Mouse (Mus musculus): ENCODE results near the gene Asb13. TPM values are rescaled to one million over a fixed set of nuclear protein-coding genes. Genes with fewer than 3 reads are reported as not detected.

Asb13 gene
- polyA plus RNA-seq, 1 experiment from 2014 or later = 12.9 TPM

GRCm38 (mm10) chr13:3635076-3635475, 1.2 kb downstream of the Asb13 start:
- Histone ChIP-seq H3K36me3 (ENCODE audit: poor library complexity, severe bottlenecking) (no peaks in the 10 kb centered on the region), H3K4me3 (no peak overlapping the region), H3K27me3 (no peaks in the 10 kb centered on the region), H3K4me2 (no peak overlapping the region), H3K9me3 (replicated peaks) (no peaks in the 10 kb centered on the region), H3K27ac (no peak overlapping the region), H3K4me1 (no peaks in the 10 kb centered on the region), H3K9ac (no peak overlapping the region)
- no peak for ATAC-seq
- 92% methylated on average over 3 of the region's 3 CpGs for WGBS

- H3K9me3 ChIP-seq (replicated peaks) = no peaks in the 10 kb centered on the region
- H3K4me1 ChIP-seq = no peaks in the 10 kb centered on the region
- no peak overlapping the region for H3K9ac ChIP-seq
- H3K27ac ChIP-seq = no peak overlapping the region
- H3K4me3 ChIP-seq = no peak overlapping the region
- ATAC-seq = no peak
- WGBS = 70% methylated on average over 11 of the region's 11 CpGs
- no peaks in the 10 kb centered on the region for H3K27me3 ChIP-seq
- H3K36me3 ChIP-seq (ENCODE audit: poor library complexity, severe bottlenecking) = no peaks in the 10 kb centered on the region
- no peak overlapping the region for H3K4me2 ChIP-seq
Observed at GRCm38 (mm10) chr13:3636797-3637196, 3.0 kb downstream of the Asb13 start.

GRCm38 (mm10) chr13:3642049-3642448, 8.2 kb downstream of the Asb13 start:
- H3K4me2 ChIP-seq = no peak overlapping the region

GRCm38 (mm10) chr13:3642538-3642937, 8.7 kb downstream of the Asb13 start:
- Histone ChIP-seq H3K27ac (no peak overlapping the region), H3K9ac (no peak overlapping the region), H3K36me3 (ENCODE audit: poor library complexity, severe bottlenecking) (peaks cover 20% of the 10 kb centered on the region; the same call in 1 of the 2 replicates), H3K27me3 (no peaks in the 10 kb centered on the region), H3K4me2 (no peak overlapping the region), H3K9me3 (replicated peaks) (no peaks in the 10 kb centered on the region), H3K4me1 (no peaks in the 10 kb centered on the region), H3K4me3 (no peak overlapping the region)
- 91% methylated on average over 5 of the region's 5 CpGs for WGBS
- no peak for ATAC-seq

More at GRCm38 (mm10) chr13:3642049-3642448, 8.2 kb downstream of the Asb13 start:
- Histone ChIP-seq H3K27me3 (no peaks in the 10 kb centered on the region), H3K9ac (no peak overlapping the region), H3K4me3 (no peak overlapping the region), H3K27ac (no peak overlapping the region), H3K9me3 (replicated peaks) (no peaks in the 10 kb centered on the region), H3K4me1 (no peaks in the 10 kb centered on the region), H3K36me3 (ENCODE audit: poor library complexity, severe bottlenecking) (peaks cover 20% of the 10 kb centered on the region; the same call in 1 of the 2 replicates)
- WGBS = 77% methylated on average over 9 of the region's 9 CpGs
- ATAC-seq = no peak

GRCm38 (mm10) chr13:3644871-3645270, 11.0 kb downstream of the Asb13 start:
- H3K9me3 ChIP-seq (replicated peaks) = no peaks in the 10 kb centered on the region
- no peak overlapping the region for H3K4me2 ChIP-seq
- no peak overlapping the region for H3K27ac ChIP-seq

GRCm38 (mm10) chr13:3645919-3646318, 12.1 kb downstream of the Asb13 start:
- ATAC-seq = no peak
- Histone ChIP-seq H3K4me2 (no peak overlapping the region), H3K36me3 (ENCODE audit: poor library complexity, severe bottlenecking) (peaks cover 39% of the 10 kb centered on the region), H3K4me1 (no peaks in the 10 kb centered on the region), H3K9me3 (replicated peaks) (no peaks in the 10 kb centered on the region), H3K4me3 (no peak overlapping the region), H3K9ac (no peak overlapping the region), H3K27ac (no peak overlapping the region), H3K27me3 (no peaks in the 10 kb centered on the region)
- 90% methylated on average over 3 of the region's 3 CpGs for WGBS

More at GRCm38 (mm10) chr13:3644871-3645270, 11.0 kb downstream of the Asb13 start:
- WGBS = 93% methylated on average over 5 of the region's 5 CpGs
- Histone ChIP-seq H3K27me3 (no peaks in the 10 kb centered on the region), H3K36me3 (ENCODE audit: poor library complexity, severe bottlenecking) (peaks cover 29% of the 10 kb centered on the region), H3K4me3 (no peak overlapping the region), H3K9ac (no peak overlapping the region), H3K4me1 (no peaks in the 10 kb centered on the region)
- no peak for ATAC-seq

GRCm38 (mm10) chr13:3646566-3646965, 12.7 kb downstream of the Asb13 start:
- no peak overlapping the region for H3K9ac ChIP-seq
- H3K4me3 ChIP-seq = no peak overlapping the region
- H3K4me2 ChIP-seq = no peak overlapping the region
- WGBS = 85% methylated on average over 7 of the region's 7 CpGs
- no peak for ATAC-seq
- H3K36me3 ChIP-seq (ENCODE audit: poor library complexity, severe bottlenecking) = peaks cover 40% of the 10 kb centered on the region
- no peaks in the 10 kb centered on the region for H3K27me3 ChIP-seq
- no peaks in the 10 kb centered on the region for H3K4me1 ChIP-seq
- H3K9me3 ChIP-seq (replicated peaks) = no peaks in the 10 kb centered on the region
- no peak overlapping the region for H3K27ac ChIP-seq

- no peak for ATAC-seq
- Histone ChIP-seq H3K9me3 (replicated peaks) (no peaks in the 10 kb centered on the region), H3K36me3 (ENCODE audit: poor library complexity, severe bottlenecking) (peaks cover 51% of the 10 kb centered on the region), H3K4me2 (no peak overlapping the region), H3K4me3 (no peak overlapping the region), H3K9ac (no peak overlapping the region), H3K27me3 (no peaks in the 10 kb centered on the region), H3K4me1 (no peaks in the 10 kb centered on the region), H3K27ac (no peak overlapping the region)
- WGBS = 92% methylated on average over 4 of the region's 4 CpGs
Observed at GRCm38 (mm10) chr13:3650569-3650968, 16.7 kb downstream of the Asb13 start.

GRCm38 (mm10) chr13:3654432-3654831, 20.6 kb downstream of the Asb13 start:
- Histone ChIP-seq H3K9ac (no peak overlapping the region), H3K4me2 (no peak overlapping the region), H3K4me1 (no peaks in the 10 kb centered on the region), H3K36me3 (ENCODE audit: poor library complexity, severe bottlenecking) (peaks cover 33% of the 10 kb centered on the region), H3K9me3 (replicated peaks) (no peaks in the 10 kb centered on the region), H3K27me3 (no peaks in the 10 kb centered on the region), H3K27ac (no peak overlapping the region), H3K4me3 (no peak overlapping the region)
- WGBS = 87% methylated on average over 2 of the region's 2 CpGs
- no peak; the same call in 1 of the 2 replicates for ATAC-seq

- 83% methylated on average over 16 of the region's 16 CpGs for WGBS
- Histone ChIP-seq H3K4me1 (no peaks in the 10 kb centered on the region), H3K4me3 (no peak overlapping the region), H3K9me3 (replicated peaks) (no peaks in the 10 kb centered on the region), H3K9ac (no peak overlapping the region), H3K27ac (no peak overlapping the region), H3K4me2 (no peak overlapping the region), H3K27me3 (no peaks in the 10 kb centered on the region), H3K36me3 (ENCODE audit: poor library complexity, severe bottlenecking) (no peaks in the 10 kb centered on the region)
- no peak for ATAC-seq
Observed at GRCm38 (mm10) chr13:3659163-3660160, 25.6 kb downstream of the Asb13 start.

- Histone ChIP-seq H3K36me3 (ENCODE audit: poor library complexity, severe bottlenecking) (no peaks in the 10 kb centered on the region), H3K9ac (no peak overlapping the region), H3K4me1 (no peaks in the 10 kb centered on the region), H3K4me2 (no peak overlapping the region), H3K27me3 (no peaks in the 10 kb centered on the region), H3K4me3 (no peak overlapping the region), H3K27ac (no peak overlapping the region), H3K9me3 (replicated peaks) (no peaks in the 10 kb centered on the region)
- ATAC-seq = no peak
- WGBS = 77% methylated on average over 3 of the region's 3 CpGs
Observed at GRCm38 (mm10) chr13:3664241-3664640, 30.4 kb downstream of the Asb13 start.

GRCm38 (mm10) chr13:3665308-3665723, 31.5 kb downstream of the Asb13 start:
- Histone ChIP-seq H3K9me3 (replicated peaks) (no peaks in the 10 kb centered on the region), H3K4me3 (no peak overlapping the region), H3K4me1 (no peaks in the 10 kb centered on the region), H3K9ac (no peak overlapping the region), H3K27me3 (no peaks in the 10 kb centered on the region), H3K4me2 (peak overlapping the region; percentile 41), H3K36me3 (ENCODE audit: poor library complexity, severe bottlenecking) (no peaks in the 10 kb centered on the region), H3K27ac (no peak overlapping the region)
- 12% methylated on average over 5 of the region's 5 CpGs for WGBS
- ATAC-seq = peak; percentile 84

Measured in forebrain, embryonic 13.5 days (tissue).